Mouse (Mus musculus) heart, postnatal 0 days (tissue): ENCODE results near the gene Rpl3. TPM values are rescaled to one million over a fixed set of nuclear protein-coding genes. Genes with fewer than 3 reads are reported as not detected.

Experiments used
- ATAC-seq: fragments of 200-750 bp; cut with Nextera tagmentation; 2 replicates; pipeline ENCODE4 v1.8.0; 2017; ENCODE audit warnings: low read depth, moderate number of reproducible peaks, moderate library complexity; ENCODE audit not compliant: insufficient read depth
- DNase-seq: peaks from one replicate; pipeline ENCODE4 v3.0.0-alpha.2; 2016; ENCODE audit warnings: low spot score
- H3K27ac ChIP-seq: fragments of 300-500 bp; sonication (generic); 2 replicates; pipeline ENCODE4 v1.5.1; 2014; ENCODE audit warnings: low read depth, mild to moderate bottlenecking
- H3K27me3 ChIP-seq: fragments of 300-500 bp; sonication (generic); 2 replicates; pipeline ENCODE4 v1.6.1; 2014; ENCODE audit warnings: low read length, mixed read lengths; ENCODE audit not compliant: control insufficient read depth, insufficient read depth
- H3K36me3 ChIP-seq: fragments of 300-500 bp; sonication (generic); replicated peaks from 2 replicates; pipeline ENCODE4 v1.6.1; 2014; ENCODE audit warnings: low read length, mixed read lengths; ENCODE audit not compliant: control insufficient read depth, insufficient read depth
- H3K4me1 ChIP-seq: fragments of 300-500 bp; sonication (generic); 2 replicates; pipeline ENCODE4 v1.6.1; 2014; ENCODE audit warnings: antibody characterized with exemption; ENCODE audit not compliant: control insufficient read depth, insufficient read depth
- H3K4me2 ChIP-seq: fragments of 300-500 bp; sonication (generic); 2 replicates; pipeline ENCODE4 v1.6.1; 2014; ENCODE audit warnings: low read depth, mild to moderate bottlenecking, low read length, moderate library complexity
- H3K4me3 ChIP-seq: fragments of 300-500 bp; sonication (generic); 2 replicates; pipeline ENCODE4 v1.5.1; 2014; ENCODE audit warnings: low read depth, low read length
- H3K9ac ChIP-seq: fragments of 300-500 bp; sonication (generic); replicated peaks from 2 replicates; pipeline ENCODE4 v1.6.1; 2014; ENCODE audit warnings: low read depth, low read length, mixed read lengths
- H3K9me3 ChIP-seq: fragments of 300-500 bp; sonication (generic); replicated peaks from 2 replicates; pipeline ENCODE4 v1.6.1; 2016; ENCODE audit warnings: low read length; ENCODE audit not compliant: control insufficient read depth
- CTCF ChIP-seq: IDR thresholded peaks from 2 replicates; pipeline ENCODE4 v1.5.1; 2016; ENCODE audit warnings: antibody characterized with exemption, control low read depth, low read depth
- EP300 ChIP-seq: IDR thresholded peaks from 2 replicates; pipeline ENCODE4 v1.6.1; 2016; ENCODE audit warnings: antibody characterized with exemption, low read depth
- WGBS: fragments of 180-500 bp; shearing (Covaris S2); extraction: QIAGEN DNeasy Blood & Tissue Kit; methylation state at CpG from one replicate; pipeline ENCODE4 v1.1.7; 2014; 5-methylcytosine and 5-hydroxymethylcytosine counted together
- polyA plus RNA-seq: library from polyadenylated mRNA; unstranded; fragments of >200 nt; fragmentation: Nextera tagmentation; extraction: Ambion mirVana; gene quantifications from 2 replicates; pipeline ENCODE4 v1.2.1, GENCODE M21; 2015
- total RNA-seq: library from RNA; depleted of rRNA; stranded (reverse); fragments of >200 nt; gene quantifications from 2 replicates; pipeline ENCODE4 v1.2.3, GENCODE M21; 2014; ENCODE audit warnings: low replicate concordance

Gene Rpl3
- total and polyA plus RNA-seq, 2 experiments from 2014 or later = 480 to 763 TPM

- no peak overlapping the region for H3K9ac ChIP-seq
- H3K4me3 ChIP-seq = no peak overlapping the region
- ATAC-seq = no peak
- no peak overlapping the region for H3K27ac ChIP-seq
- H3K9me3 ChIP-seq = no peaks in the 10 kb centered on the region
- peak overlapping the region; percentile 86 for H3K4me2 ChIP-seq
- DNase-seq = no peak
- H3K36me3 ChIP-seq = no peaks in the 10 kb centered on the region
- TF ChIP-seq CTCF = no peak
- TF ChIP-seq EP300 = no peak
- H3K27me3 ChIP-seq = peaks cover 19% of the 10 kb centered on the region
- peaks cover 11% of the 10 kb centered on the region; the same call in 1 of the 2 replicates for H3K4me1 ChIP-seq
- 44% methylated on average over 8 of the region's 8 CpGs for WGBS
Measured at GRCm38 (mm10) chr15:80092599-80092998, 931 bp upstream of the Rpl3 start.

- no peak for DNase-seq
- peaks cover 19% of the 10 kb centered on the region for H3K27me3 ChIP-seq
- H3K27ac ChIP-seq = no peak overlapping the region
- peak overlapping the region; percentile 86 for H3K4me2 ChIP-seq
- H3K4me3 ChIP-seq = peak overlapping the region; percentile 72
- peak overlapping the region; percentile 67; the same call in 1 of the 2 replicates for H3K9ac ChIP-seq
- no peaks in the 10 kb centered on the region for H3K36me3 ChIP-seq
- H3K9me3 ChIP-seq = no peaks in the 10 kb centered on the region
- no peak for ATAC-seq
- 49% methylated on average over 7 of the region's 7 CpGs for WGBS
- peaks cover 5% of the 10 kb centered on the region; the same call in 1 of the 2 replicates for H3K4me1 ChIP-seq
- TF ChIP-seq CTCF (no peak), EP300 (no peak)
Measured at GRCm38 (mm10) chr15:80092041-80092441, 373 bp upstream of the Rpl3 start.

- DNase-seq = no peak
- no peaks in the 10 kb centered on the region for H3K9me3 ChIP-seq
- no peak for ATAC-seq
- H3K9ac ChIP-seq = peak overlapping the region; percentile 67
- H3K27ac ChIP-seq = peak overlapping the region; percentile 52
- WGBS = 3% methylated on average over 17 of the region's 17 CpGs
- H3K4me1 ChIP-seq = no peaks in the 10 kb centered on the region
- H3K27me3 ChIP-seq = peaks cover 19% of the 10 kb centered on the region
- H3K36me3 ChIP-seq = no peaks in the 10 kb centered on the region
- TF ChIP-seq CTCF (no peak), EP300 (no peak)
- H3K4me2 ChIP-seq = peak overlapping the region; percentile 86
- peak overlapping the region; percentile 72 for H3K4me3 ChIP-seq
Measured at GRCm38 (mm10) chr15:80090741-80091120, 937 bp downstream of the Rpl3 start.

DNA sequence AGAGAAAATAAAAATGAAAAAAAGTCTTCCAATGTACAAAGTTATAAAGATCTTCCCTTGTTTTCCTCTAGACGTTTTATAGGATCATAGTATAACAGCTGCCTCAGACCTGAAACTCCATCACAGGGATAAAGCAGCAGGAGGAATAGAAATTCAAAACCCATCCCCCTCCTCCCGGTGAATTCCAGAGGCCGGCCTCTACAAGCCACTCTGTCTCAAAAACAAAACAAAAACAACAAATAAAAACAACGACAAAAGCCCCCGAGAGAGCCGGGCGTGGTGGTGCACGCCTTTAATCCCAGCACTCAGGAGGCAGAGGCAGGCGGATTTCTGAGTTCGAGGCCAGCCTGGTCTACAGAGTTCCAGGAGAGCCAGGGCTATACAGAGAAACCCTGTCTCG is 1.5 kb downstream of the Rpl3 start:
- no peaks in the 10 kb centered on the region for H3K9me3 ChIP-seq
- no peak overlapping the region for H3K27ac ChIP-seq
- no peak overlapping the region for H3K9ac ChIP-seq
- no peak for ATAC-seq
- no peak overlapping the region for H3K4me3 ChIP-seq
- H3K27me3 ChIP-seq = peaks cover 19% of the 10 kb centered on the region
- no peaks in the 10 kb centered on the region for H3K36me3 ChIP-seq
- no peak for TF ChIP-seq CTCF
- TF ChIP-seq EP300 = no peak
- H3K4me1 ChIP-seq = no peaks in the 10 kb centered on the region
- 71% methylated on average over 11 of the region's 11 CpGs for WGBS
- no peak for DNase-seq
- no peak overlapping the region for H3K4me2 ChIP-seq

DNA sequence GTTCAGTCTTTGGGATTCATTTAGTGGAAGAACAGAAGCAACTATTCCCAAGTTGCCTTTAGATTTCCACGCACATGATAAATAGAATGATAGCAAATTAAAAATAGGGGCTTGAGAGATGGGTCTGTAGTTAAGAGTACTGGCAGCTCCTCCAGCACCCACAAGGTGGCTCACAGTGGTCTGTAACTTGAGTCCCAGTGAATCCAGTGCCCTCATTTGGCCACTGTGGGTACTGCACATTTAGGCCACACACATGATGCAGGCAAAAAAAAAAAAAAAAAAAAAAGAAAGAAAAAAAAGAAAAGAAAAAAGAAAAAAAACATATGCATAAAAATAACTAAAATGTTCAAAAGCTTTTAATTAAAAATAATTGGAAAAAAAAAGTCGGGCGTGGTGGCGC is 3.0 kb downstream of the Rpl3 start:
- 0 out of 2 replicates have a peak, but pooled peaks cover 5% of the 10 kb centered on the region for H3K4me1 ChIP-seq
- no peak overlapping the region for H3K4me2 ChIP-seq
- ATAC-seq (peak; percentile 24; the same call in 1 of the 2 replicates), DNase-seq (peak; percentile 86)
- TF ChIP-seq CTCF (peak; percentile 94), EP300 (no peak)
- no peak overlapping the region for H3K9ac ChIP-seq
- no peak overlapping the region for H3K4me3 ChIP-seq
- peaks cover 19% of the 10 kb centered on the region for H3K27me3 ChIP-seq
- WGBS = 27% methylated on average over 4 of the region's 4 CpGs
- H3K9me3 ChIP-seq = no peaks in the 10 kb centered on the region
- H3K36me3 ChIP-seq = no peaks in the 10 kb centered on the region
- H3K27ac ChIP-seq = no peak overlapping the region

DNA sequence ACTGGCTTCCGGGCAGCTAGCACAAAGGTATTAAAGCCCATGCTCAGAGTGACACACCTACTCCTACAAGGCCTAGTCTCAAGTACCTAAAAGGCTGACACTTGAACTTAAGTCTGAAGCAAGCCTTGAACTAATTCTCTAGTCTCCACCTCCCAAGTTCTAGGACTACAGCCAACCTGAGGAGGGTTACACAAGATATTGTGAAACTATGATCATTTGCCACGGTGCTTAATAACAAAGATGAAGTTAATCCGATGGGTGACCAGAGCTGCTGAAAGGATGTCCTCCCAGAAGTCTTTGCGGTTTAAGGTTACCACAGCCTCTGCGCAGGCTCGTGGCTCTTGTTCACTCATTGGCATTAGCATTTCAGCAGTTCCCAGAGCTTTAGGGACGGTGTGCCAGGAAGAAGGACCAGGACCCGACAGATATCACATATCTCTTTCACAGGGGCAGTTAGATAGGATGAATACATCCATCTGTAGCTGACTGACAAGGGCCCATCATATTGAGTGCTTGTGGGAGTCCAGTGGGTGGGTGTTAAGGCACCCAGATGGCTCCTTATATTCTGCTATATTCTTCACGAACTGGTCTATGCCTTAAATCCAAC is 4.2 kb downstream of the Rpl3 start:
- no peak for DNase-seq
- Histone ChIP-seq H3K4me3 (no peak overlapping the region), H3K4me2 (no peak overlapping the region), H3K9me3 (no peaks in the 10 kb centered on the region), H3K9ac (no peak overlapping the region), H3K27me3 (peaks cover 19% of the 10 kb centered on the region), H3K4me1 (0 out of 2 replicates have a peak, but pooled peaks cover 5% of the 10 kb centered on the region), H3K36me3 (no peaks in the 10 kb centered on the region), H3K27ac (no peak overlapping the region)
- 71% methylated on average over 9 of the region's 9 CpGs for WGBS
- no peak for ATAC-seq
- TF ChIP-seq EP300 = no peak
- no peak for TF ChIP-seq CTCF
